Mouse (Mus musculus): ENCODE measurements around the gene Gm16513. TPM values are rescaled to one million over a fixed set of nuclear protein-coding genes. Genes with fewer than 3 reads are reported as not detected.

The Gm16513 gene
- polyA plus RNA-seq (2015; fragmentation: Nextera tagmentation; extraction: Ambion mirVana) = not detected in 2 replicates

DNA sequence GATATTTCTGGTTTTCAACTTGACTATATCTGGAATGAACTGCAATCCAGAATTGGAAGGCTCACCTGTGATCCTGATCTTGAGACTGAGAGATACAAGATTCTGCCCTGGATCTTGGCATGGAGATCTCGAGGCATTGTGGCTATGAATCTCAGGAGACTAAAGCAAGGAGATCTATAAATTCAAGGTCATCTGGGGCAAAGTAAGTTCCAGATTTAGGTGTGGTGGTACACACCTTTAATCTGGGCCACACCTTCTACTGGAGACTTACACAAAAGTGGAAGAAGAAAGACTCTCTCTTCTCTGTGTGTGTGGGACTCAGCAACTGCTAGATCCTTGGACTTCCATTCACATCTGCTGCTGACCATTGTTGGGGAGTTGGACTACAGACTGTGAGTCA is at the start of gene Gm16513:
Gene Gm16513 (plus strand): TSS at position 301 of the 400 bp plus-strand sequence.

Other genes starting within 250 kb of the Gm16513 start
- not detected in 2 replicates for gene Gm6367, start 194.0 kb upstream of the Gm16513 start, polyA plus RNA-seq (2015; fragmentation: Nextera tagmentation; extraction: Ambion mirVana)
- gene Gm7942, start 75.7 kb upstream of the Gm16513 start, polyA plus RNA-seq (2015; fragmentation: Nextera tagmentation; extraction: Ambion mirVana) = not detected in 2 replicates
- gene Gm10424, start 90.1 kb downstream of the Gm16513 start, polyA plus RNA-seq (2015; fragmentation: Nextera tagmentation; extraction: Ambion mirVana) = not detected in 2 replicates
- not detected in 2 replicates for gene Gm3259, start 123.3 kb downstream of the Gm16513 start, polyA plus RNA-seq (2015; fragmentation: Nextera tagmentation; extraction: Ambion mirVana)